Mouse (Mus musculus): ENCODE data around the gene Ccser1. TPM values are rescaled to one million over a fixed set of nuclear protein-coding genes. Genes with fewer than 3 reads are reported as not detected.
"Not testable (repeated sequence)": the region's sequence is repeated elsewhere in the genome, so short reads cannot be mapped to it uniquely, and the experiment has no call there.

Gene Ccser1
- polyA plus RNA-seq, 1 experiment from 2014 or later, result 22.4 TPM

GRCm38 (mm10) chr6:62014374-62014773 lies 834.2 kb downstream of the Ccser1 start:
- H3K4me1 ChIP-seq, result no peaks in the 10 kb centered on the region
- no peak overlapping the region for H3K4me3 ChIP-seq
- H3K36me3 ChIP-seq (ENCODE audit: poor library complexity, severe bottlenecking), result no peaks in the 10 kb centered on the region
- H3K4me2 ChIP-seq, result no peak overlapping the region
- no peaks in the 10 kb centered on the region for H3K27me3 ChIP-seq
- H3K9me3 ChIP-seq (replicated peaks), result no peaks in the 10 kb centered on the region
- no peak overlapping the region for H3K9ac ChIP-seq
- H3K27ac ChIP-seq, result no peak overlapping the region
- no peak for ATAC-seq

DNA sequence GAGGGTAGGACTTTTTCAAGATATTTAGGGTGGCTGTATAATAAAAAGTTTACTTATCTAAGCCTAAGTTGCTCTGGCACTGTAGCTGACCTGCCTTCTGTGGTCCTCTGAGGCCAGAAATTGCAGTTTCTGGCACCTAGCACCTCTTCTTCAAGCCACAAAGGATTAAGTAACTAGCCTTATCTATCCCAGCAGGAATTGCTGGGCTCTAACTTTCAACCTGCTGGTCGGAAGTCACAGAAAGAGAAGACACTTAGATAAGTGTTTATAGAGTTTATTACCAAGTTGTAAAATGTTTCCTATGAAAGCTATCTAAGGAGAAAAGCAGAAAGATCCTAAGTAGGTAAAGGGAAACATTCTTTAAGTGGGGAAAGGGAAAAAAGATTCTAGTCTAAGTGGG lies 864.3 kb downstream of the Ccser1 start:
- H3K4me2 ChIP-seq, result no peak overlapping the region
- H3K36me3 ChIP-seq (ENCODE audit: poor library complexity, severe bottlenecking), result no peaks in the 10 kb centered on the region
- no peaks in the 10 kb centered on the region for H3K27me3 ChIP-seq
- no peak for ATAC-seq
- no peaks in the 10 kb centered on the region for H3K4me1 ChIP-seq
- no peak overlapping the region for H3K9ac ChIP-seq
- H3K4me3 ChIP-seq, result no peak overlapping the region
- no peak overlapping the region for H3K27ac ChIP-seq
- no peaks in the 10 kb centered on the region for H3K9me3 ChIP-seq (replicated peaks)
- WGBS, result 93% methylated on average over 1 of the region's 1 CpGs

- H3K9ac ChIP-seq; H3K4me2 ChIP-seq; H3K27me3 ChIP-seq; H3K36me3 ChIP-seq (ENCODE audit: poor library complexity, severe bottlenecking); H3K4me1 ChIP-seq; H3K27ac ChIP-seq; H3K9me3 ChIP-seq (replicated peaks); ATAC-seq; H3K4me3 ChIP-seq: not testable (repeated sequence)
- WGBS, result 90% methylated on average over 1 of the region's 1 CpGs
Observed at GRCm38 (mm10) chr6:62045042-62045441, 864.9 kb downstream of the Ccser1 start.

- 71% methylated on average over 2 of the region's 2 CpGs for WGBS
- H3K36me3 ChIP-seq (ENCODE audit: poor library complexity, severe bottlenecking), result no peaks in the 10 kb centered on the region
- H3K27ac ChIP-seq, result no peak overlapping the region
- no peak overlapping the region for H3K9ac ChIP-seq
- no peak for ATAC-seq
- no peaks in the 10 kb centered on the region for H3K27me3 ChIP-seq
- no peak overlapping the region for H3K4me2 ChIP-seq
- no peaks in the 10 kb centered on the region for H3K9me3 ChIP-seq (replicated peaks)
- no peaks in the 10 kb centered on the region for H3K4me1 ChIP-seq
- no peak overlapping the region for H3K4me3 ChIP-seq
Observed at GRCm38 (mm10) chr6:62055276-62055675, 875.2 kb downstream of the Ccser1 start.

DNA sequence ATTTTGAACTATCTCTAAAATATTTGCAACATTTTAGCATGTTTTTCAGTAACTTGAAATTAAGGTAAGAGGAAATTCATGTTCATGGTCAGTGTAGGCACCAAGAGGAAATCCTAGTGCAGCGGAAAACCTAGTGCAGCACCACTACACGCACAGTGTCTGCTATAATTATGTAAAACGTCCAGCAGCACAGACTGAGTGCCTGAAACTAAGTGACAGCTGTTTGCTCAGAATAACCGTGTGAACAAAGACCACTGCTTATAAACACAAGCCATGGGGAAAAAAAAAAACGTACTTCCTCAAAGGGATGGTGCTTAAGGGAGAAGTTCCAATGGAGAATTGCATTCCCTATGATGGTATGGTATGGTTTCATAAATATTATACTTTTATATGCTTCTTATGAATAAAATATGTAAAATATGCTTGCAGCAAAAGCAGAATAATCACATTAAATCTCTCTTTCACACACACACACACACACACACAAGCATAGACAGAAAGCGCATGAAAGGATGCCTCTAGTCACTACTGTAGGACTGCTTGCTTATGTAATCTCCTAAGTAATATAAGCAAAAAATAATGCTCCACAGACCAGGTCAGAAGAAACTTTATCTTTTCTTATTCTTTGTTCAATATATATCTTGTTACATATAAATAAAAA lies 886.4 kb downstream of the Ccser1 start:
- 0 out of 2 replicates have a peak, but pooled peaks cover 3% of the 10 kb centered on the region for H3K4me1 ChIP-seq
- no peak overlapping the region for H3K9ac ChIP-seq
- no peaks in the 10 kb centered on the region for H3K9me3 ChIP-seq (replicated peaks)
- H3K4me2 ChIP-seq, result no peak overlapping the region
- no peak overlapping the region for H3K4me3 ChIP-seq
- peak; percentile 79 for ATAC-seq
- H3K27me3 ChIP-seq, result no peaks in the 10 kb centered on the region
- WGBS, result 50% methylated on average over 6 of the region's 6 CpGs
- H3K36me3 ChIP-seq (ENCODE audit: poor library complexity, severe bottlenecking), result no peaks in the 10 kb centered on the region
- no peak overlapping the region for H3K27ac ChIP-seq

GRCm38 (mm10) chr6:62067024-62067380 lies 886.9 kb downstream of the Ccser1 start:
- Histone ChIP-seq H3K9me3 (replicated peaks) (no peaks in the 10 kb centered on the region), H3K27ac (no peak overlapping the region), H3K4me3 (no peak overlapping the region), H3K4me2 (no peak overlapping the region), H3K9ac (no peak overlapping the region), H3K4me1 (0 out of 2 replicates have a peak, but pooled peaks cover 3% of the 10 kb centered on the region), H3K27me3 (no peaks in the 10 kb centered on the region), H3K36me3 (ENCODE audit: poor library complexity, severe bottlenecking) (no peaks in the 10 kb centered on the region)
- no peak for ATAC-seq
- WGBS, result 84% methylated on average over 4 of the region's 4 CpGs

DNA sequence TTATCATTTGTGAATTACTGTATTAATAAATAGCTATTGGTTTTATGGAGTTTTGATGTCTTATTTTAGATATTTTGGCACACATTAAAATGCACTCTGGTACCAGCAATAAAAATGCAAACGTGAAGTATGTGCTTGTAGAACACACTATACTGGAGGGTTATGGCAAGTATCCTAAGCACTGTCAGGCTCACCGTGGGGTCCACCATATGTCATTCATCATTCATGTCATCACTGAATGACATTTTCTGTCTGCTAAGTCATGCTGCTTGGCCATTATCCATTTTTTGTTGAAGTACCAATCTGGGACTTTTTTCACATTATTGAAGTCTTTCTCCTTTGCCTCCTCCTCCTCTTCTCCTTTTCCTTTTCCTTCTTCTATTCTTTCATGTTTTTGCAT lies 925.3 kb downstream of the Ccser1 start:
- no peak overlapping the region for H3K4me2 ChIP-seq
- no peaks in the 10 kb centered on the region for H3K4me1 ChIP-seq
- no peaks in the 10 kb centered on the region for H3K27me3 ChIP-seq
- no peak overlapping the region for H3K27ac ChIP-seq
- H3K9ac ChIP-seq, result no peak overlapping the region
- H3K9me3 ChIP-seq (replicated peaks), result no peaks in the 10 kb centered on the region
- ATAC-seq, result no peak
- H3K36me3 ChIP-seq (ENCODE audit: poor library complexity, severe bottlenecking), result no peaks in the 10 kb centered on the region
- 50% methylated on average over 2 of the region's 2 CpGs for WGBS
- H3K4me3 ChIP-seq, result no peak overlapping the region

DNA sequence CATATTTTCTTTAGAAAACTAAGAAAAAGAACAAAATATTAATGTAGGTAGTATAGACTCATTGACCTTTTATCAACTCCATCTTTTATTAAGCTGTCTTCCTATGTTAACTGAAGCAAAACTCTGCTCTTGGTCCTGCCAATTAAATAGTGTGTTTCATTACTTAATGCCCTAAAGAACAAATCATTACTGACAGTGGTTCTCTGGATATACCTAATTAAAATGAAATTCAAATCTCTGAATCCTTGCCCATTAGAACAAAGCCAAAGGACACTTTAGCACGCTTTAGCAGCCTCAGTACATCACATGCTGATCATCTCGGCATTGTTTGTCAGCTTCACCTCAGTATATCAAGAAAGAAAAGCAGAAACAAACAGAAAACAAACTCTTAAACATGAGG lies 952.4 kb downstream of the Ccser1 start:
- Histone ChIP-seq H3K4me2 (no peak overlapping the region), H3K4me1 (no peaks in the 10 kb centered on the region), H3K27ac (no peak overlapping the region), H3K9ac (no peak overlapping the region), H3K36me3 (ENCODE audit: poor library complexity, severe bottlenecking) (no peaks in the 10 kb centered on the region), H3K27me3 (no peaks in the 10 kb centered on the region), H3K4me3 (no peak overlapping the region), H3K9me3 (replicated peaks) (no peaks in the 10 kb centered on the region)
- ATAC-seq, result no peak
- 72% methylated on average over 2 of the region's 2 CpGs for WGBS

DNA sequence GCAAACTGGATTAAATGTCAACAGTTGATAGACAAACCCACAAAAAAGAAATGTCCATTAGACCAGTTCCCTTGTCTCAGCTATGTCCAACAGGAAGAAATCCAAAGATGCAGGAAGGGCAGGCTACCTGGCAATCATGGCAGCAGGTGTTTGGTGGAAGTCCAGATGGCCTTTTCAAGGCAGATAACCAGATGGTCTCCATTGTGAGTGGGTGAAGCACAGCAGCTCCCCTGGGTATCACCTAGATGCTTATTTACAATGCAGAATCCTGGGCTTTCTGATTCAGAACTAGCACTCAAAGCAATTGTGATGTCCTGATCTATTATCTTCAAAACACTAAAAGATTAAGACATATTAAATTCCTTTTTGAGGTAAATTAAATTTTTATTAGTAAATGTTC lies 980.2 kb downstream of the Ccser1 start:
- no peak overlapping the region for H3K27ac ChIP-seq
- H3K4me2 ChIP-seq, result no peak overlapping the region
- H3K9ac ChIP-seq, result no peak overlapping the region
- no peak for ATAC-seq
- no peak overlapping the region for H3K4me3 ChIP-seq
- H3K36me3 ChIP-seq (ENCODE audit: poor library complexity, severe bottlenecking), result no peaks in the 10 kb centered on the region
- H3K4me1 ChIP-seq, result no peaks in the 10 kb centered on the region
- no peaks in the 10 kb centered on the region for H3K27me3 ChIP-seq
- no peaks in the 10 kb centered on the region for H3K9me3 ChIP-seq (replicated peaks)

DNA sequence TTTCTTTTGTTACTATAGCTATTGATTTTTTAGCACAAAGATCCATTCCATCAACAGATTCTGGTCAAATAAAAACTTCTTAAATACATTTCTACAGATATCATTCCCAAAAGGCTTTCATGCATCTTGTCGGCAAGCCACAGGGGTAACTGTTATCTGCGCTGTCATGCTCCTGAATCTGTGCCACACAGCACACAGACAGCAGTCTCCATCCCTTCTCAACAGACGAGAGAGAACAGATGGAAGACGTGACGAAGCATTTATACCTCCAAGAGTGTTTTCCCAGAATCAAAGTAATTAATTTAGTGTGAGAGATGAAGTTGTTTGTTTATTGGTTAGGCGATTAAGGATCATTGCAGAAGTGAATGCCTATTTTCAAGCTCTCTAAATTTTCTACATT lies 982.5 kb downstream of the Ccser1 start:
- Histone ChIP-seq H3K4me1 (no peaks in the 10 kb centered on the region), H3K36me3 (ENCODE audit: poor library complexity, severe bottlenecking) (no peaks in the 10 kb centered on the region), H3K27me3 (no peaks in the 10 kb centered on the region), H3K4me2 (no peak overlapping the region), H3K27ac (no peak overlapping the region), H3K4me3 (no peak overlapping the region), H3K9me3 (replicated peaks) (no peaks in the 10 kb centered on the region), H3K9ac (no peak overlapping the region)
- ATAC-seq, result peak; percentile 86; the same call in 1 of the 2 replicates
- 65% methylated on average over 6 of the region's 6 CpGs for WGBS

GRCm38 (mm10) chr6:62163826-62164225 lies 983.7 kb downstream of the Ccser1 start:
- Histone ChIP-seq H3K4me2 (no peak overlapping the region), H3K36me3 (ENCODE audit: poor library complexity, severe bottlenecking) (no peaks in the 10 kb centered on the region), H3K4me1 (no peaks in the 10 kb centered on the region), H3K27ac (no peak overlapping the region), H3K27me3 (no peaks in the 10 kb centered on the region), H3K9me3 (replicated peaks) (no peaks in the 10 kb centered on the region), H3K4me3 (no peak overlapping the region), H3K9ac (no peak overlapping the region)
- no peak for ATAC-seq
- WGBS, result 80% methylated on average over 3 of the region's 3 CpGs

DNA sequence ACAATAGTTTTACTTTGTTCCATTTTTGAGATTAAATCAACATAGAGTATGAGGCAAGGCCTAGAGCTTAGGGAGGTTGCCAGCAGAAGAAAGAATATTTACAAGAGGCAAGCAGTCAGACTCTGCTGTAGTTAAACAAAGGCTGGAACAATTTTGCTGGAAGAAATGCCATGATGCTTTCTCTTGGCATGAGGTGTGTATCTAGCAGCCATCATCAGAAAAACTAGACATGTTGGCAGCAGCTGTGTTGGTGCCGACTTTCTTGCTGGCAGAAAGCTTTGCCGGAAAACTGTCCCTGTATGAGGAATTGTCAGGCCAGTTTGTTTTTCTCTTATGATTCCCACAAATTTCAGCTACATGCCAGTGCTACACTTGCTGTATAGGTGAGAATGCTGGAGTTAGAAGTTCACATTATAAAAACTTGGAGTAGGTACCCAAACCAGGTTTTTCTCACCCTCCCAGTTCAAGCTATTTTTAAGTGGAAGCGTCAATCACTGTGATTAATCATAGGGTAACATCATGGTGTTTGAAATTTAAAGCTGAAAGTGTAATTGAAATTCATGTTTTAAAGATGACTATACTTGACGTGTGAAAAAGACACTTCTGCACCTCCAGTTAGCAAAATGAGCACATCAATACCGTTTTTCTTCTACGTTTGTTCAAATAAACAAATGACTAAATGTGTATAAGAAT lies 1016.5 kb downstream of the Ccser1 start:
- no peak overlapping the region for H3K27ac ChIP-seq
- WGBS, result 78% methylated on average over 6 of the region's 6 CpGs

GRCm38 (mm10) chr6:62198768-62199167 lies 1018.6 kb downstream of the Ccser1 start:
- no peak overlapping the region for H3K4me2 ChIP-seq
- 67% methylated on average over 6 of the region's 6 CpGs for WGBS
- H3K27ac ChIP-seq, result no peak overlapping the region
- no peak for ATAC-seq
- H3K9ac ChIP-seq, result no peak overlapping the region
- no peaks in the 10 kb centered on the region for H3K27me3 ChIP-seq
- H3K4me3 ChIP-seq, result no peak overlapping the region
- H3K36me3 ChIP-seq (ENCODE audit: poor library complexity, severe bottlenecking), result no peaks in the 10 kb centered on the region
- no peaks in the 10 kb centered on the region for H3K4me1 ChIP-seq
- H3K9me3 ChIP-seq (replicated peaks), result no peaks in the 10 kb centered on the region

More for the DNA sequence above, 1016.5 kb downstream of the Ccser1 start:
- H3K36me3 ChIP-seq (ENCODE audit: poor library complexity, severe bottlenecking), result no peaks in the 10 kb centered on the region
- H3K4me1 ChIP-seq, result no peaks in the 10 kb centered on the region
- no peak overlapping the region for H3K4me2 ChIP-seq
- no peaks in the 10 kb centered on the region for H3K9me3 ChIP-seq (replicated peaks)
- H3K4me3 ChIP-seq, result no peak overlapping the region
- H3K9ac ChIP-seq, result no peak overlapping the region
- H3K27me3 ChIP-seq, result no peaks in the 10 kb centered on the region
- peak; percentile 57; the same call in 1 of the 2 replicates for ATAC-seq

Measured in forebrain, embryonic 13.5 days (tissue).